In genomic region chr14:13389081-13389480, GRCm38 (mm10) we compare ENCODE assay signal across 21 mouse cellular contexts.
DNase-seq lines count a peak whose midpoint lies in the region; ATAC-seq and TF ChIP-seq lines count a peak whose summit lies in the region.
"Had no signal": no experiment of that assay in that cellular context is flagged by ENCODE, and none has a peak within 500 bp of the region (broad histone marks: within the 10 kb centered on the region; RNA-seq: fewer than 3 reads in every experiment).

No protein-coding gene starts in this region.

- no peak for TF ChIP-seq CTCF in olfactory bulb, adult 2 months (IDR thresholded peaks at IDR 0.05; ENCODE audit: insufficient read depth, low read depth, low read length)

- H3K4me1 ChIP-seq in forebrain, embryonic 16.5 days (replicated peaks; ENCODE audit: control insufficient read depth, insufficient read depth, low read length), result no peaks in the 10 kb centered on the region
- no peaks in the 10 kb centered on the region; the same call in 1 of the 2 replicates for H3K4me1 ChIP-seq in forebrain, embryonic 15.5 days
- H3K4me1 ChIP-seq in olfactory bulb, adult 2 months (ENCODE audit: control insufficient read depth, insufficient read depth, low read length), result peaks cover 7% of the 10 kb centered on the region
- no peaks in the 10 kb centered on the region for H3K4me1 ChIP-seq in hindbrain, embryonic 10.5 days (replicated peaks)
- H3K4me1 ChIP-seq: forebrain, embryonic 10.5 days; hindbrain, embryonic 13.5 days had no signal

- no peaks in the 10 kb centered on the region for H3K36me3 ChIP-seq in forebrain, embryonic 16.5 days (ENCODE audit: control insufficient read depth, insufficient read depth)
- no peaks in the 10 kb centered on the region for H3K36me3 ChIP-seq in forebrain, embryonic 15.5 days
- H3K36me3 ChIP-seq in hindbrain, embryonic 10.5 days, result no peaks in the 10 kb centered on the region
- H3K36me3 ChIP-seq: forebrain, embryonic 10.5 days; hindbrain, embryonic 13.5 days had no signal

- H3K27ac ChIP-seq in forebrain, embryonic 16.5 days (ENCODE audit: low read length), result no peak overlapping the region
- H3K27ac ChIP-seq in forebrain, embryonic 15.5 days (replicated peaks), result no peak overlapping the region
- H3K27ac ChIP-seq in olfactory bulb, adult 2 months (ENCODE audit: insufficient read depth, low read depth, low read length), result 0 out of 2 replicates have a peak overlapping the region, but pooled peaks have one; percentile 31
- H3K27ac ChIP-seq in hindbrain, embryonic 10.5 days, result no peak overlapping the region
- H3K27ac ChIP-seq: forebrain, embryonic 10.5 days; gastrocnemius, adult 2 months; hindbrain, embryonic 13.5 days had no signal

- H3K9me3 ChIP-seq in forebrain, embryonic 16.5 days (ENCODE audit: control insufficient read depth, low read length), result no peaks in the 10 kb centered on the region
- H3K9me3 ChIP-seq in forebrain, embryonic 15.5 days, result no peaks in the 10 kb centered on the region
- no peaks in the 10 kb centered on the region for H3K9me3 ChIP-seq in hindbrain, embryonic 10.5 days
- H3K9me3 ChIP-seq: forebrain, embryonic 10.5 days; hindbrain, embryonic 13.5 days had no signal

- no peak overlapping the region for H3K4me2 ChIP-seq in forebrain, embryonic 16.5 days (ENCODE audit: low read length)
- H3K4me2 ChIP-seq in forebrain, embryonic 15.5 days (replicated peaks), result no peak overlapping the region
- H3K4me2 ChIP-seq: heart, embryonic 11.5 days; hindbrain, embryonic 13.5 days had no signal

- 21% methylated on average over 7 of the region's 7 CpGs for WGBS in forebrain, embryonic 16.5 days
- WGBS in forebrain, embryonic 15.5 days, result 12% methylated on average over 7 of the region's 7 CpGs
- 18% methylated on average over 7 of the region's 7 CpGs for WGBS in olfactory bulb, adult 2 months
- WGBS in hindbrain, embryonic 10.5 days, result 83% methylated on average over 7 of the region's 7 CpGs

- DNase-seq in Muller cell, postnatal 12 days (ENCODE audit: inconsistent ontology term), result peak; percentile 32
- peak; percentile 4 for DNase-seq in telencephalon, adult 2 months (ENCODE audit: low read depth, low spot score)
- DNase-seq in hindbrain, embryonic 10.5 days (ENCODE audit: low spot score), result no peak
- no peak for DNase-seq in urinary bladder, adult 18-20 months (ENCODE audit: low spot score in 2 of 2)
- DNase-seq: adrenal gland, postnatal 10 days; adrenal gland, postnatal 36 days; cerebellum, adult 11-12 months; cerebellum, adult 8-10 months; cerebellum, postnatal 14 days; gastrocnemius, adult 2 months; gastrocnemius, postnatal 14 days; heart, adult 11 months had no signal

- H3K27me3 ChIP-seq in forebrain, embryonic 16.5 days (replicated peaks; ENCODE audit: control insufficient read depth, insufficient read depth, low read length), result no peaks in the 10 kb centered on the region
- no peaks in the 10 kb centered on the region for H3K27me3 ChIP-seq in forebrain, embryonic 15.5 days
- no peaks in the 10 kb centered on the region for H3K27me3 ChIP-seq in hindbrain, embryonic 10.5 days (ENCODE audit: insufficient read depth, poor library complexity, severe bottlenecking)
- H3K27me3 ChIP-seq: hindbrain, embryonic 13.5 days; Patski had no signal

- no peak for TF ChIP-seq POLR2A in olfactory bulb, adult 2 months (IDR thresholded peaks at IDR 0.05; ENCODE audit: insufficient read depth, low read depth, low read length)

- no peak overlapping the region for H3K9ac ChIP-seq in forebrain, embryonic 16.5 days (replicated peaks; ENCODE audit: low read depth, low read length)
- H3K9ac ChIP-seq in forebrain, embryonic 15.5 days (replicated peaks), result no peak overlapping the region
- H3K9ac ChIP-seq: hindbrain, embryonic 13.5 days had no signal

- peak; percentile 77; the same call in 1 of the 2 replicates for ATAC-seq in forebrain, embryonic 16.5 days
- ATAC-seq in forebrain, embryonic 15.5 days (replicated peaks), result no peak
- ATAC-seq: forebrain, embryonic 14.5 days; hindbrain, embryonic 16.5 days; Patski had no signal

- no peak overlapping the region for H3K4me3 ChIP-seq in forebrain, embryonic 16.5 days (replicated peaks; ENCODE audit: low read length)
- H3K4me3 ChIP-seq in forebrain, embryonic 15.5 days, result no peak overlapping the region
- H3K4me3 ChIP-seq in olfactory bulb, adult 2 months (ENCODE audit: insufficient read depth, low read depth, low read length), result no peak overlapping the region
- no peak overlapping the region for H3K4me3 ChIP-seq in hindbrain, embryonic 10.5 days
- H3K4me3 ChIP-seq: forebrain, embryonic 10.5 days; gastrocnemius, adult 2 months; hindbrain, embryonic 13.5 days had no signal

Comparison
In these comparisons a context has a peak if more than half of its experiments do, and no peak if none do; other contexts are left out.
1. DNase-seq: peak in Muller cell, postnatal 12 days (single experiment) and telencephalon, adult 2 months (single experiment); none in hindbrain, embryonic 10.5 days (single experiment) and urinary bladder, adult 18-20 months (0 of 2).